Mouse (Mus musculus) kidney, postnatal 36 days (tissue): ENCODE results near the gene A630001G21Rik.

Experiments
- DNase-seq, 2 experiments: peaks; one replicate each; pipeline ENCODE4 v3.0.0; 2021 to 2022; ENCODE audit warnings: mixed read lengths in 2 of 2

The A630001G21Rik gene

GRCm38 (mm10) chr1:85767754-85768153, 10.7 kb downstream of the A630001G21Rik start:
- DNase-seq: no peak

- DNase-seq: no peak
These were observed 12.3 kb downstream of the A630001G21Rik start for GRCm38 (mm10) chr1:85766120-85766519.

GRCm38 (mm10) chr1:85764291-85764690, 14.2 kb downstream of the A630001G21Rik start:
- DNase-seq: no peak

- no peak for DNase-seq
These were observed 15.1 kb downstream of the A630001G21Rik start for GRCm38 (mm10) chr1:85763386-85763785.

GRCm38 (mm10) chr1:85761665-85762064, 16.8 kb downstream of the A630001G21Rik start:
- no peak for DNase-seq

- DNase-seq: no peak
These were observed 19.5 kb downstream of the A630001G21Rik start for GRCm38 (mm10) chr1:85758969-85759293.

GRCm38 (mm10) chr1:85758231-85758968, 20.0 kb downstream of the A630001G21Rik start:
- peak in 1 of 2 experiments; percentile 6 for DNase-seq

GRCm38 (mm10) chr1:85757531-85758230, 20.8 kb downstream of the A630001G21Rik start:
- no peak for DNase-seq

- no peak for DNase-seq
These were observed 26.3 kb downstream of the A630001G21Rik start for GRCm38 (mm10) chr1:85751932-85752680.

- peak; percentile 6 to 22 for DNase-seq
These were observed 26.9 kb downstream of the A630001G21Rik start for GRCm38 (mm10) chr1:85751494-85751893.

GRCm38 (mm10) chr1:85750650-85751049, 27.8 kb downstream of the A630001G21Rik start:
- no peak for DNase-seq

GRCm38 (mm10) chr1:85749829-85750228, 28.6 kb downstream of the A630001G21Rik start:
- no peak for DNase-seq

- no peak for DNase-seq
These were observed 31.9 kb downstream of the A630001G21Rik start for GRCm38 (mm10) chr1:85746511-85746910.

- DNase-seq: no peak
These were observed 33.9 kb downstream of the A630001G21Rik start for GRCm38 (mm10) chr1:85744539-85744938.

GRCm38 (mm10) chr1:85742916-85743505, 35.4 kb downstream of the A630001G21Rik start:
- DNase-seq: no peak

- no peak for DNase-seq
These were observed 36.1 kb downstream of the A630001G21Rik start for GRCm38 (mm10) chr1:85742333-85742732.

- DNase-seq: no peak
These were observed 37.5 kb downstream of the A630001G21Rik start for GRCm38 (mm10) chr1:85740923-85741322.

GRCm38 (mm10) chr1:85739819-85740218, 38.6 kb downstream of the A630001G21Rik start:
- no peak for DNase-seq

GRCm38 (mm10) chr1:85739000-85739399, 39.4 kb downstream of the A630001G21Rik start:
- no peak for DNase-seq

GRCm38 (mm10) chr1:85736355-85737184, 41.9 kb downstream of the A630001G21Rik start:
- DNase-seq: peak; percentile 71 to 83

- DNase-seq: peak; percentile 40 to 54
These were observed 42.9 kb downstream of the A630001G21Rik start for GRCm38 (mm10) chr1:85735463-85736123.

GRCm38 (mm10) chr1:85734511-85734910, 43.9 kb downstream of the A630001G21Rik start:
- no peak for DNase-seq
